Mouse (Mus musculus): ENCODE results near the gene Nutf2. TPM values are rescaled to one million over a fixed set of nuclear protein-coding genes. Genes with fewer than 3 reads are reported as not detected.
"Not testable (repeated sequence)": the region's sequence is repeated elsewhere in the genome, so short reads cannot be mapped to it uniquely, and the experiment has no call there.

The Nutf2 gene
- polyA plus RNA-seq, 1 experiment from 2014 or later, result 205 TPM

DNA sequence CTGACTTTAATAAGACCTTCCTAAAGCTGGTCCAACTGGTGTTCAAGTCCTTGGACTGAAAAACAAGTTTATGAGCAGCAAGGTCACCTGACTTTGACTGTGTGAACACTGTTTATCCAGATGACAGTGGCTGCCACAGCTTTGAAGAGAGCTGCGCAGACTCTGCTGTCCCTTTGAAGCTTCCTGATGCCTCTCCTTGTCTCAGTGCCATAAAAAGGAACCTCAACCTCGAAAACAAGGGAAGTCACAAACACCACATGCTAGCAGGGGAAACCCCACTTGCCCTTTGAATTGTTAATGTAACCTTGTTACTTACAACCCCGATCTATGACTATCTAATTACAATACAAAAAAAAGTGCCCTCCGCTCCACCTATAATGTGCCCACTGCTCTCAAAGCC, 34.9 kb upstream of the Nutf2 start:
- no peak overlapping the region for H3K27ac ChIP-seq (replicated peaks in 1 of 2; ENCODE audit: control insufficient read depth in 1 of 2, insufficient read depth in 1 of 2, low read depth in 2 of 2, low read length in 2 of 2)
- 82% methylated on average over 4 of the region's 4 CpGs for WGBS

GRCm38 (mm10) chr8:105826379-105826778, 34.0 kb upstream of the Nutf2 start:
- H3K4me1 ChIP-seq (ENCODE audit: control insufficient read depth in 2 of 2, insufficient read depth in 2 of 2, low read length in 2 of 2), result peaks cover 0 to 9% of the 10 kb centered on the region in 2 experiments; a peak in 2 of 4 replicates
- peak overlapping the region; percentile 43 to 79; a peak in 3 of 4 replicates for H3K27ac ChIP-seq (replicated peaks in 1 of 2; ENCODE audit: control insufficient read depth in 1 of 2, insufficient read depth in 1 of 2, low read depth in 2 of 2, low read length in 2 of 2)
- H3K4me3 ChIP-seq (ENCODE audit: control insufficient read depth in 1 of 2, insufficient read depth in 1 of 2, low read depth in 1 of 2, low read length in 2 of 2), result peak overlapping the region; percentile 89 to 97
- no peaks in the 10 kb centered on the region for H3K27me3 ChIP-seq (ENCODE audit: control insufficient read depth, insufficient read depth, low read length)
- WGBS, result 8% methylated on average over 4 of the region's 4 CpGs
- peak overlapping the region; percentile 92 for H3K4me2 ChIP-seq (ENCODE audit: low read length)
- peak overlapping the region; percentile 98 for H3K9ac ChIP-seq (ENCODE audit: low read length)
- no peak for ATAC-seq (ENCODE audit: insufficient number of reproducible peaks, insufficient read depth, low FRiP score, low read depth)
- no peaks in the 10 kb centered on the region for H3K9me3 ChIP-seq (ENCODE audit: control insufficient read depth, low read length)
- H3K36me3 ChIP-seq (ENCODE audit: control insufficient read depth, insufficient read depth, low read length), result peaks cover 36% of the 10 kb centered on the region

More for the DNA sequence above, 34.9 kb upstream of the Nutf2 start:
- H3K4me3 ChIP-seq (ENCODE audit: control insufficient read depth in 1 of 2, insufficient read depth in 1 of 2, low read depth in 1 of 2, low read length in 2 of 2), result peak overlapping the region in 1 of 2 experiments; percentile 97; a peak in 1 of 4 replicates
- no peaks in the 10 kb centered on the region for H3K9me3 ChIP-seq (ENCODE audit: control insufficient read depth, low read length)
- H3K36me3 ChIP-seq (ENCODE audit: control insufficient read depth, insufficient read depth, low read length), result peaks cover 43% of the 10 kb centered on the region
- no peaks in the 10 kb centered on the region for H3K27me3 ChIP-seq (ENCODE audit: control insufficient read depth, insufficient read depth, low read length)
- H3K4me2 ChIP-seq (ENCODE audit: low read length), result peak overlapping the region; percentile 92
- ATAC-seq (ENCODE audit: insufficient number of reproducible peaks, insufficient read depth, low FRiP score, low read depth), result no peak
- H3K9ac ChIP-seq (ENCODE audit: low read length), result peak overlapping the region; percentile 98; the same call in 1 of the 2 replicates
- peaks cover 2 to 10% of the 10 kb centered on the region in 2 experiments; a peak in 3 of 4 replicates for H3K4me1 ChIP-seq (ENCODE audit: control insufficient read depth in 2 of 2, insufficient read depth in 2 of 2, low read length in 2 of 2)

- H3K36me3 ChIP-seq (ENCODE audit: control insufficient read depth, insufficient read depth, low read length), result peaks cover 28% of the 10 kb centered on the region
- peak within 1 kb of the TSS; percentile 98 for H3K9ac ChIP-seq (ENCODE audit: low read length)
- peak; percentile 98 for ATAC-seq (ENCODE audit: insufficient number of reproducible peaks, insufficient read depth, low FRiP score, low read depth)
- H3K27ac ChIP-seq (replicated peaks in 1 of 2; ENCODE audit: control insufficient read depth in 1 of 2, insufficient read depth in 1 of 2, low read depth in 2 of 2, low read length in 2 of 2), result peak within 1 kb of the TSS; percentile 43 to 79
- peak within 1 kb of the TSS; percentile 92 for H3K4me2 ChIP-seq (ENCODE audit: low read length)
- H3K4me3 ChIP-seq (ENCODE audit: control insufficient read depth in 1 of 2, insufficient read depth in 1 of 2, low read depth in 1 of 2, low read length in 2 of 2), result peak within 1 kb of the TSS; percentile 89 to 97
- H3K27me3 ChIP-seq (ENCODE audit: control insufficient read depth, insufficient read depth, low read length), result no peaks in the 10 kb centered on the region
- no peaks in the 10 kb centered on the region for H3K9me3 ChIP-seq (ENCODE audit: control insufficient read depth, low read length)
- under 1% methylated on average over 52 of the region's 52 CpGs for whole genome bisulfite sequencing
- peaks cover 0 to 9% of the 10 kb centered on the region in 2 experiments; a peak in 2 of 4 replicates for H3K4me1 ChIP-seq (ENCODE audit: control insufficient read depth in 2 of 2, insufficient read depth in 2 of 2, low read length in 2 of 2)
Observed at GRCm38 (mm10) chr8:105826861-105827848, 33.2 kb upstream of the Nutf2 start, which contains the start of the genes Ranbp10 and Tsnaxip1. TSS of gene Ranbp10 (minus strand) at chr8:105827350. TSS of gene Tsnaxip1 (plus strand) at chr8:105827731.

- H3K4me2 ChIP-seq (ENCODE audit: low read length); H3K27ac ChIP-seq (replicated peaks in 1 of 2; ENCODE audit: control insufficient read depth in 1 of 2, insufficient read depth in 1 of 2, low read depth in 2 of 2, low read length in 2 of 2); H3K36me3 ChIP-seq (ENCODE audit: control insufficient read depth, insufficient read depth, low read length); ATAC-seq (ENCODE audit: insufficient number of reproducible peaks, insufficient read depth, low FRiP score, low read depth); H3K9ac ChIP-seq (ENCODE audit: low read length); H3K4me1 ChIP-seq (ENCODE audit: control insufficient read depth in 2 of 2, insufficient read depth in 2 of 2, low read length in 2 of 2); H3K27me3 ChIP-seq (ENCODE audit: control insufficient read depth, insufficient read depth, low read length); H3K4me3 ChIP-seq (ENCODE audit: control insufficient read depth in 1 of 2, insufficient read depth in 1 of 2, low read depth in 1 of 2, low read length in 2 of 2); H3K9me3 ChIP-seq (ENCODE audit: control insufficient read depth, low read length): not testable (repeated sequence)
- 65% methylated on average over 2 of the region's 2 CpGs for WGBS
Observed at GRCm38 (mm10) chr8:105833740-105834139, 26.6 kb upstream of the Nutf2 start.

GRCm38 (mm10) chr8:105835318-105835717, 25.1 kb upstream of the Nutf2 start:
- Histone ChIP-seq H3K4me3 (ENCODE audit: control insufficient read depth in 1 of 2, insufficient read depth in 1 of 2, low read depth in 1 of 2, low read length in 2 of 2) (no peak overlapping the region), H3K9me3 (ENCODE audit: control insufficient read depth, low read length) (no peaks in the 10 kb centered on the region), H3K36me3 (ENCODE audit: control insufficient read depth, insufficient read depth, low read length) (no peaks in the 10 kb centered on the region), H3K27ac (replicated peaks in 1 of 2; ENCODE audit: control insufficient read depth in 1 of 2, insufficient read depth in 1 of 2, low read depth in 2 of 2, low read length in 2 of 2) (no peak overlapping the region), H3K4me1 (ENCODE audit: control insufficient read depth in 2 of 2, insufficient read depth in 2 of 2, low read length in 2 of 2) (no peaks in the 10 kb centered on the region), H3K4me2 (ENCODE audit: low read length) (no peak overlapping the region), H3K27me3 (ENCODE audit: control insufficient read depth, insufficient read depth, low read length) (no peaks in the 10 kb centered on the region), H3K9ac (ENCODE audit: low read length) (no peak overlapping the region)
- ATAC-seq (ENCODE audit: insufficient number of reproducible peaks, insufficient read depth, low FRiP score, low read depth), result no peak
- 24% methylated on average over 11 of the region's 11 CpGs for WGBS

- Histone ChIP-seq H3K4me3 (ENCODE audit: control insufficient read depth in 1 of 2, insufficient read depth in 1 of 2, low read depth in 1 of 2, low read length in 2 of 2) (no peak overlapping the region), H3K9ac (ENCODE audit: low read length) (no peak overlapping the region), H3K4me1 (ENCODE audit: control insufficient read depth in 2 of 2, insufficient read depth in 2 of 2, low read length in 2 of 2) (no peaks in the 10 kb centered on the region), H3K27ac (replicated peaks in 1 of 2; ENCODE audit: control insufficient read depth in 1 of 2, insufficient read depth in 1 of 2, low read depth in 2 of 2, low read length in 2 of 2) (no peak overlapping the region), H3K4me2 (ENCODE audit: low read length) (no peak overlapping the region), H3K9me3 (ENCODE audit: control insufficient read depth, low read length) (no peaks in the 10 kb centered on the region), H3K27me3 (ENCODE audit: control insufficient read depth, insufficient read depth, low read length) (no peaks in the 10 kb centered on the region), H3K36me3 (ENCODE audit: control insufficient read depth, insufficient read depth, low read length) (no peaks in the 10 kb centered on the region; the same call in 1 of the 2 replicates)
- ATAC-seq (ENCODE audit: insufficient number of reproducible peaks, insufficient read depth, low FRiP score, low read depth), result no peak
- 81% methylated on average over 6 of the region's 6 CpGs for WGBS
Observed at GRCm38 (mm10) chr8:105836991-105837390, 23.4 kb upstream of the Nutf2 start.

DNA sequence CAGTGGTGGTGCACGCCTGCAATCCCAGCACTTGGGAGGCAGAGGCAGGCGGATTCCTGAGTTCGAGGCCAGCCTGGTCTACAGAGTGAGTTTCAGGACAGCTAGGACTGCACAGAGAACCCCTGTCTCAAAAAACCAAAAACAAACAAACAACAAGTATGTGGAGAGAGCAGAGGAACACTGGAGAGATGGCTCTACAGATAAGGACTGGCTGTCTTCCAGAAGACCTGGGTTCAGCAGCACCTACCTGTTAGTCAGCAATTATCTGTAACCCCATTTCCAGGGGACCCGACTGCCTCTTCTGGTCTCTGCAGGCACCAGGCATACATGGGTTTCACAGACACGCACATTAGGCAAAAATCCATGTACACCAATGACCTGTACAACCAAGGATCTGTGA, 21.2 kb upstream of the Nutf2 start:
- ATAC-seq (ENCODE audit: insufficient number of reproducible peaks, insufficient read depth, low FRiP score, low read depth), result no peak
- H3K36me3 ChIP-seq (ENCODE audit: control insufficient read depth, insufficient read depth, low read length), result peaks cover 11% of the 10 kb centered on the region
- H3K4me3 ChIP-seq (ENCODE audit: control insufficient read depth in 1 of 2, insufficient read depth in 1 of 2, low read depth in 1 of 2, low read length in 2 of 2), result no peak overlapping the region
- no peaks in the 10 kb centered on the region for H3K9me3 ChIP-seq (ENCODE audit: control insufficient read depth, low read length)
- no peak overlapping the region for H3K27ac ChIP-seq (replicated peaks in 1 of 2; ENCODE audit: control insufficient read depth in 1 of 2, insufficient read depth in 1 of 2, low read depth in 2 of 2, low read length in 2 of 2)
- H3K4me2 ChIP-seq (ENCODE audit: low read length), result no peak overlapping the region
- H3K4me1 ChIP-seq (ENCODE audit: control insufficient read depth in 2 of 2, insufficient read depth in 2 of 2, low read length in 2 of 2), result no peaks in the 10 kb centered on the region
- no peak overlapping the region for H3K9ac ChIP-seq (ENCODE audit: low read length)
- WGBS, result 87% methylated on average over 5 of the region's 5 CpGs
- H3K27me3 ChIP-seq (ENCODE audit: control insufficient read depth, insufficient read depth, low read length), result no peaks in the 10 kb centered on the region

Data from heart, embryonic 14.5 days (tissue).